Mouse (Mus musculus): ENCODE measurements around the gene Qsox2.

The Qsox2 gene

DNA sequence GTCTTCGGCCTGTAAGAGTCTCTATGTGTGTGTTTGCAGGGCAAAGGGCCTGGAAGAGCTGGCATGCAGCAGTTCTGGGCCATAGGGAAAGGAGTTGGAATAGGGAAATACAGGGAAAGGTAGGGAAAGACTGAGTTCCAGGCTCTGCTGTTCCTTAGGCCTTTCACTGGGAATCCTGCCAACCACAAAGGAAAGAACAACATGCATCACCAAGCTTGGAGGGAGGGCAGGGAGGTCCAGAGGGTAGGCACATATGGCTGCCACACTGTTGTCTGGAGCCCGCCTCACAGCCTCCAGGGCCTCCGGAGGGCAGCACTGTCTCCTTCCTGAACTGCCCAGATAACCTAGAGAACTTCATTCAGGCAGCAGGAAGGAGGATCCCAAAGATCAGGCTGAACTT lies 13.4 kb downstream of the Qsox2 start:
- no peak for DNase-seq

DNA sequence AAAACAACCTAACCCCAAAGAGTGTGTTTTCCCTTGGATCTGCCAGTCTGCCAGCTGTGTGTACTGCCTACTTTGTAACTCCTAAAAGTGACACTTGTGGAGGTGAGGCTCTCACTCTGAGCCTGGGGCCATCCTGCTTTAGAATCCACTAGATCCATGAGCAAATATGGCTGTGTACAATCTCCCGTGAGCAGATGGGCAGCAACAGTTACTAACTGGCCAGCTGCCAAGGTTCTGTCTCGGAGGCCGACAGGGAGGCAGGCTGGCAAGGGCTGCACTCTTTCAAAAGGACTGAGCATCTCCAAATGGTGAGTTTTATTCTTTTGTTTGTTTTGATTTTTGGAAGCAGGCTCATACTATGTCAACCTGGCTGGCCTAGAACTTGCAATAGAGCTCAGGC lies 22.8 kb downstream of the Qsox2 start:
- no peak for DNase-seq

GRCm38 (mm10) chr2:26209566-26209965 lies 27.8 kb downstream of the Qsox2 start:
- no peak for DNase-seq

DNA sequence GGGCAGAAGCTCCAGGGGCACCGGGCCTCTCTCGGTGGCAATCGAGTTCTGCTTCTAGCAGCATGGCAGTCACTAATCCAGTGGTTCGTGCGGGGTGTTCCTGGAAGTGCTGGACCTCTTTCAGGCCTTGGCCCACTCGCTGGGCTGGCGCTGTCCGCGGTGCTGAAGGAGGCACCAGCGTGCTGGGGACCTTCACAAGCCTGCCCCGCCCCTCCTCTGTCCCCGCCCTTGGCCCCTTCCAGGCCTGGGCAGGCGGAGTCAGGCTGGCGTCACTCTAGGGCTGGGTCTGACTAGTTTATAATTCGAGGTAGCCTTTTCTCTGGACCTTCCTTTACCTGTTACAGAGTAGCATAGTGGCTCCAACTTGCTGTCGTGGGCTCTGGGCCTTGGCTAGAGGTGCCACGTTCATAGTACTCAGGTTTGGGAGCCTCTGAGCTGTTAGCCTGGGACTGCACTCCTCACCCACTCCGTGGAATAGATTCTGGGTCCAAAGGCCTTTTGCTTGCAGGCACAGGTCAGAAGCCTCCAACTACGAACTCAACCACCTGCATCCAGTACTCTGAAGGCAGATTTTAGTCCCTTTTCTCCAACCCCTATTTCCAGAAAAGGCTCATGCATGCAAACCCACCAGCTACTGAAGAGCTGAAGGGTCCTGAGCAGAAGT lies 29.1 kb downstream of the Qsox2 start, which contains the start of gene Lhx3:
Gene Lhx3 (minus strand): TSS at position 164 of the 664 bp plus-strand sequence.
- DNase-seq: peak; percentile 44 to 45

GRCm38 (mm10) chr2:26207559-26207958 lies 29.8 kb downstream of the Qsox2 start:
- no peak for DNase-seq

DNA sequence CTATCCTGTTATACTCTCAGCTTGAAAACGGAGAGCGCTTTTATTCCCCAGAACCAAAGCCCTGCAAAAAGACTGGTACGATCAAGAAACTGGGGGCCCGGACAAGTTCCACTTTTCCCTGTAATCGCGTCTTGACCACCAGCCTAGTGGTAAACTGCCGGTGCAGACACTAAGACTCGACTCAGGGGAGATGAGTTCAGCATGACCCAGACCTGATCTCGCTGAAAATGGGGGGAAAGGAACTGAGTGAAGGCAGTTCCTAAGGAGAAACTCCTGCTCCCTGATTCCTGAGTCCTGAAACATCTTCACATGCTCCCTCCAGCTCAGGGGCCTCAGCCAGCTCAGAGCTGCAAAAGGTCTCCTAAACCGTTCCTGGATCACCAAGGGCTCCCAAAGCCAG lies 31.6 kb downstream of the Qsox2 start:
- DNase-seq: no peak

- peak in 1 of 2 experiments; percentile 18 for DNase-seq
These were observed 32.2 kb downstream of the Qsox2 start for GRCm38 (mm10) chr2:26205126-26205525.

- DNase-seq: no peak
These were observed 34.4 kb downstream of the Qsox2 start for GRCm38 (mm10) chr2:26202849-26203475.

DNA sequence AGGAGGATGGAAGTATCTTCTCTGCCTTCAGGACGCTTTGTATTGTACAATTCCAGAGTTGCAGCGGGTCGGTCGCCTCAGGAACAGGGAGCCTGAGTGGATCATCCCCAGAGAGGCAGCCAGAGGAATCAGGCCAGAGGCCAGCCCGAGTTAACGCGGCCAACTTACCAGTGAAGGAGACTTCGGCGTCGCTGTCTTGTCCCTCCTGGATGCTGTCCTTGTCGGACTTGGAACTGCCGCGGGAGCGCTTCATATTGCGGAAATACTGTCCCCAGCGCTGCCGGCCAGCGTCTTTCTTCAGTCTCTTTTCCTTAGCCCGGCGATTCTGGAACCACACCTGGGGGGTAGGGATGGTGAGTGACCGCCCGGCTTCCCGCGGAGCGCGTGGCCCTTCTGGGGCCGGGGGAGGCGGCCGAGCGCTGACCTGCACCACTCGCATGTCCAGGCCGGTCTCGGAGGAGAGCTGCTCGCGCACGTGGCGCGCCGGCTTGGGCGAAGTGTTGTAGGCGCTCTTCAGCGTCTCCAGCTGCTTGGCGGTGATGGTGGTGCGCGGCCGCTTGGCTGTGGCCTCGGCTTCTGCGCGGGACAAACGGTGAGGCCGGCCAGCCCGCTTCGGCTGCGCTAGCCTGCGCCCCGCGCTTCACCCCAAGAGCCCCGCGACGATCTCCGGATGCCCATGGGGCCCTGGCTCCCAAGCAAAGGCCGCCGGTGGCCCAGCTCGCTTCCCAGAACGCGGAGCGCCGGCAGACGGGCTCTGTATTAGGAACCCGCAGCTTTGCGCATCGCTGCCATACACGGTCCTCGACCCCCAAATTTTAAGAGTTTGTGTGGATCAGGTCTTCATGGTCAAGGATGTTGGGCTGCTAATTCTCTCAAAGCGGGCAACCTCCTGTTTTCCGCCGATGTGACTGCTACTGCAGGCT lies 35.1 kb downstream of the Qsox2 start:
- no peak for DNase-seq

GRCm38 (mm10) chr2:26198488-26198887 lies 38.8 kb downstream of the Qsox2 start:
- DNase-seq: no peak

GRCm38 (mm10) chr2:26194552-26195339 lies 42.6 kb downstream of the Qsox2 start:
- DNase-seq: no peak

DNA sequence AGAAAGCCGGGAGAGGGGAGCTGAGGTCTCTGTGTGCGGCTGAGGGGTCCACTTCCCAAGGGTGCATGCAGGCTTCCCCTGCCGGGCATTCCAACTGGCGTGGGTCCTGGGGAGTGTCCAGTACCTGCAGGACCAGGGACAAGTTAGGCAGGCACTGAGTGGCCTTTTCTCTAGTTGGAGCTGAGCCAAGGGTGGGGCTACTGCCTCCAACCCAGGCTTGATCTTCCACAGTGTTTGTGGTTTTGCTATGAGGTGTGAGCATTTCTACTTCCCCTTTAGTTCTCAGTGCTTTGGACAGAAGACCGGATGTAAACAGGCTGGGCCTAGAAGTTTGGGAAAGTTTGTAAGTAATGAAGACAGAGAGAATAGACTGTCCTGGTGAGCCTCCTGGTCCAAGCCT lies 48.8 kb downstream of the Qsox2 start:
- peak; percentile 16 to 26 for DNase-seq

GRCm38 (mm10) chr2:26184352-26184751 lies 53.0 kb downstream of the Qsox2 start:
- DNase-seq: no peak

- peak; percentile 31 to 47 for DNase-seq
These were observed 54.7 kb downstream of the Qsox2 start for GRCm38 (mm10) chr2:26182646-26183045.

DNA sequence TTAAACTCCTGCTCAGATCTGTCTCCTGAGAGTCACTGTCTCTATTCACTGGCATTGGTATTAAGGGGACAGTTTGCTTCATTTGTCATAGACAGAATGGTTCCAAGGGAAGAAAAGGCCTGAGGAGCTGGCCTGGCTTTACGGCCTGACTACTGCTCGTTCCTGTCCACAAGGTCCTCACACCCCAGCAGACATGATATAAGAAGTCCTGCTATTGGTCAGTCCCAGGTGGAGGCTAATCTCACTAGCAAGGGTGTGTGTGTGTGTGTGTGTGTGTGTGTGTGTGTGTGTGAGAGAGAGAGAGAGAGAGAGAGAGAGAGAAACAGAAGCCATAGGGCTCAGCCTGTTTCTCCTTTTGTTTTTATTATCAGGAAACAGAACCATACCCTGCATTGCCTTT lies 60.1 kb downstream of the Qsox2 start:
- no peak for DNase-seq

- no peak for DNase-seq
These were observed 60.6 kb downstream of the Qsox2 start for GRCm38 (mm10) chr2:26176731-26177130.

DNA sequence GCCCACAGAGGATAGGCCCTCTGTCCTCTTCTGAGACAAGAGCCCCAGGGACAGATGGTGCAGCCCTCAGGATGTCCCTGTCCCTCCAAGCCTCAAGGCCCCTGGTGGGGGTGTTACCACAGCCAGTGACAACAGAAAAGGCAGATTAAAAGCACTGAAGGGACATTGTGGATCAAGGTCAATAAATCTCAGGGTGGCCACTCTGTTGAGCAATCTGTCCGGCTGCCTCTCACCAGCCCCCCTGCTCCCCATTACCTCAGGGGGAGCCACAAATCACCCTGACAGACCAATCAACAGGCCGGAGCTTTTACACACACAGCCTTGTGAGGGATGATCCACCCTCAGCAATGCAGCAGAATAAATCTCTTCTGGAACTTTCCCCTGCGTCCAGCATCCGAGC lies 62.1 kb downstream of the Qsox2 start:
- DNase-seq: no peak

DNA sequence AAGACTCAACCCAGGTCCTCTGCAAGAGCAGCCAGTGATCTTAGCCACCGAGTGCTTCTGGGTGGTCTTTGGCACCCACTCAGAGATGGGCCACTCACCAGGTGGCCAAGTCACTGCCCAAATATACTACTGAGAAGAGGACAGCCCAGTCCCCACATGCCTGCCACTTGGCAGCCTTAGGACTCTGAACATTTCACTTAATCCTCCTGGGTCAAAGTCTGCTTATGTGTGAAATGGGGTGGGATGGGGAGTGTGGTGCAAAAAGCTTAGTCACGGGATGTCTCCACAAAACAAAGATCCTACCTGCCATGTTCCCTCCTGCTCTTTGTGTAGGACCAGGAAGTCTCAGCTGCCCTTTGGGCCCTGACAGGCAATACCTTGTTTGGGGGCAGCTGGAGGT lies 65.2 kb downstream of the Qsox2 start:
- DNase-seq: no peak

DNA sequence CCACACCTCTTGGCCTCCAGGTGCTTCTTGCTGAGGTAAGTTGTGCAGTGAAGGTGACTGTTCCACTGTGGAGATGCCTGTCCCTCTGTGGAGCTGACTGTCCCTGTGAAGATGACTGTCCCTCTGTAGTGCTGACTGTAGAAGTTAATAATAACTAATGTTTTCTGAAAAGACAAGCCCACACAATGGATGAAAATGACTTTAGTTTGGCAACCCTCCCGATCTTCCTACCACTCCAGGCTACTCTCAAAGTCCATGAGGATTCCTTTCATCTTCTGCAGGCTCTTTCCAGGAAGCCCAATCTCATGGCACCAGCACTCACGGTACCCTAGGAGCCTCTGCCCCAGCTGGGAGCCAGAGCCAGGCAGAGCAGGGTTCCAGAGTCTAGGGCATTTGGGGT lies 66.9 kb downstream of the Qsox2 start:
- no peak for DNase-seq

GRCm38 (mm10) chr2:26168843-26169579 lies 68.3 kb downstream of the Qsox2 start:
- no peak for DNase-seq

GRCm38 (mm10) chr2:26166890-26167289 lies 70.4 kb downstream of the Qsox2 start:
- DNase-seq: no peak

Measured in B cell, adult 2 months (primary cell).